Mouse (Mus musculus) ES-Bruce4 (cell line): ENCODE data around the gene Batf. TPM values are rescaled to one million over a fixed set of nuclear protein-coding genes. Genes with fewer than 3 reads are reported as not detected.

Experiments used
- H3K27ac ChIP-seq: 2 replicates; pipeline ENCODE4 v1.5.1; 2012; ENCODE audit warnings: low read length, inconsistent platforms; ENCODE audit not compliant: insufficient read depth
- H3K27me3 ChIP-seq: 2 replicates; pipeline ENCODE4 v1.6.1; 2012; ENCODE audit warnings: mild to moderate bottlenecking, low read length, inconsistent platforms; ENCODE audit not compliant: control insufficient read depth, poor library complexity, insufficient read depth, severe bottlenecking
- H3K36me3 ChIP-seq: 2 replicates; pipeline ENCODE4 v1.6.1; 2012; ENCODE audit warnings: inconsistent platforms, mild to moderate bottlenecking, low read length, moderate library complexity; ENCODE audit not compliant: control insufficient read depth, poor library complexity, insufficient read depth, severe bottlenecking
- H3K4me1 ChIP-seq: one replicate; pipeline ENCODE4 v1.8.1; 2011; ENCODE audit warnings: low read length; ENCODE audit not compliant: control insufficient read depth, insufficient read depth
- H3K4me3 ChIP-seq: 2 replicates; pipeline ENCODE4 v1.5.1; 2011; ENCODE audit warnings: low read depth, mild to moderate bottlenecking, low read length
- H3K9ac ChIP-seq: 2 replicates; pipeline ENCODE4 v1.6.1; 2012; ENCODE audit warnings: low read depth, mild to moderate bottlenecking, inconsistent platforms; ENCODE audit not compliant: poor library complexity, severe bottlenecking
- H3K9me3 ChIP-seq: replicated peaks from 2 replicates; pipeline ENCODE4 v1.6.1; 2012; ENCODE audit warnings: mild to moderate bottlenecking, low read length, inconsistent platforms; ENCODE audit not compliant: control insufficient read depth, poor library complexity, insufficient read depth, severe bottlenecking
- CTCF ChIP-seq: IDR thresholded peaks from one replicate; pipeline ENCODE4 v1.8.1; 2011; ENCODE audit warnings: low read depth, low read length
- EP300 ChIP-seq: IDR thresholded peaks from 2 replicates; pipeline ENCODE4 v1.6.1; 2011; ENCODE audit warnings: low read depth, low read length; ENCODE audit not compliant: insufficient read depth
- POLR2A ChIP-seq: IDR thresholded peaks from one replicate; pipeline ENCODE4 v1.8.1; 2011; ENCODE audit warnings: low read length; ENCODE audit not compliant: insufficient read depth
- polyA plus RNA-seq: library from polyadenylated mRNA; stranded (reverse); fragments of >200 nt; gene quantifications from 2 replicates; pipeline ENCODE4 v1.2.4, GENCODE M21; 2011; ENCODE audit warnings: low read depth; ENCODE audit not compliant: missing spikeins, insufficient read depth, insufficient read length

Gene Batf
- polyA plus RNA-seq, 1 experiment = 0.64 TPM

DNA sequence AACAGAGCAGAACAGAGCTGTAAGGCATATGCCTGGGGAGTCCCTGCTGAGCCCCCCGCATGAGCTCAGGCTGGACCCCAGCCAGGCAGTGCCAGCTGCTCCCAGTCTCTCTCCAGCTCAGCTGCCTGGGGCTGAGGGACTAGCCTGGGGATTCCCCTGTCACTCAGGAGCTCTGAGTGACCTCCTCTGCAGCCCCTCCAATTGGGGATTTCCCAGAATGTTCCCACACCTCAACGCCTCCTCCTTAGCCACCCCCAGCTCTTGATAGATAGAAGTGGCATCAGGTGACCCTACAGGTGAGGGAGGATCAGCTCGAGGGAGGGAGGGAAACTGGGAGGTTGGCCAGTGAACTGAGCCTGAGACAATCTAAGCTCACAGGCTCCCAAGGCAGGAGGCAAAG, 17.0 kb downstream of the Batf start:
- Histone ChIP-seq H3K4me1 (peaks cover 3% of the 10 kb centered on the region), H3K36me3 (no peaks in the 10 kb centered on the region), H3K27me3 (no peaks in the 10 kb centered on the region), H3K4me3 (no peak overlapping the region), H3K27ac (no peak overlapping the region), H3K9ac (no peak overlapping the region), H3K9me3 (no peaks in the 10 kb centered on the region)
- TF ChIP-seq CTCF = no peak
- no peak for TF ChIP-seq EP300
- TF ChIP-seq POLR2A = no peak

DNA sequence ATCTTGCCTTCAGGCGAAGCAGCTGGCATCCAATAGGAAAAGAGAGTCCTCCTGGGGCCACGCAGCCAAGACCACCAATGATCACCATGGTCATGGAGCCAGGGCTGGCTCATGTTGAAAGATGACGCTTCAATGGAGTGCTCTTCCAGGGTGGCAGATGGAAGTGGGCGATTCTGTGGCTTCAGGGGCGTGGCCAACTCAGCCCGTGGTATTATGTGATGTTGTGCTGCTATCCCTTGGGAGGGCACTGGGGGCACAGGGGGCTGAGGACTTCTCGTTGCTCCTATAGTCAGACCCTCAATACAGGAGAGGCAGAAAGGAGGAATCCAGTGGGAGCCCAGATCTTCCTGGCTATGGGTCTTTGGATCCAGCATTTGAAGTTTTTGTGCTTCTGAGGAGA, 18.1 kb downstream of the Batf start:
- TF ChIP-seq CTCF = no peak
- TF ChIP-seq EP300 = no peak
- no peak for TF ChIP-seq POLR2A
- no peak overlapping the region for H3K4me3 ChIP-seq
- no peaks in the 10 kb centered on the region for H3K27me3 ChIP-seq
- no peak overlapping the region for H3K9ac ChIP-seq
- no peaks in the 10 kb centered on the region for H3K36me3 ChIP-seq
- peaks cover 3% of the 10 kb centered on the region for H3K4me1 ChIP-seq
- no peaks in the 10 kb centered on the region for H3K9me3 ChIP-seq
- H3K27ac ChIP-seq = no peak overlapping the region

- Histone ChIP-seq H3K27me3 (no peaks in the 10 kb centered on the region), H3K36me3 (no peaks in the 10 kb centered on the region), H3K4me3 (peak overlapping the region; percentile 54), H3K9me3 (no peaks in the 10 kb centered on the region), H3K9ac (peak overlapping the region; percentile 19; the same call in 1 of the 2 replicates), H3K27ac (no peak overlapping the region), H3K4me1 (peaks cover 3% of the 10 kb centered on the region)
- TF ChIP-seq POLR2A = no peak
- TF ChIP-seq CTCF = peak; percentile 5
- 0 out of 2 replicates have a peak, but pooled peaks have one; percentile 10 for TF ChIP-seq EP300
Observed at GRCm38 (mm10) chr12:85705002-85705830, 18.7 kb downstream of the Batf start.

DNA sequence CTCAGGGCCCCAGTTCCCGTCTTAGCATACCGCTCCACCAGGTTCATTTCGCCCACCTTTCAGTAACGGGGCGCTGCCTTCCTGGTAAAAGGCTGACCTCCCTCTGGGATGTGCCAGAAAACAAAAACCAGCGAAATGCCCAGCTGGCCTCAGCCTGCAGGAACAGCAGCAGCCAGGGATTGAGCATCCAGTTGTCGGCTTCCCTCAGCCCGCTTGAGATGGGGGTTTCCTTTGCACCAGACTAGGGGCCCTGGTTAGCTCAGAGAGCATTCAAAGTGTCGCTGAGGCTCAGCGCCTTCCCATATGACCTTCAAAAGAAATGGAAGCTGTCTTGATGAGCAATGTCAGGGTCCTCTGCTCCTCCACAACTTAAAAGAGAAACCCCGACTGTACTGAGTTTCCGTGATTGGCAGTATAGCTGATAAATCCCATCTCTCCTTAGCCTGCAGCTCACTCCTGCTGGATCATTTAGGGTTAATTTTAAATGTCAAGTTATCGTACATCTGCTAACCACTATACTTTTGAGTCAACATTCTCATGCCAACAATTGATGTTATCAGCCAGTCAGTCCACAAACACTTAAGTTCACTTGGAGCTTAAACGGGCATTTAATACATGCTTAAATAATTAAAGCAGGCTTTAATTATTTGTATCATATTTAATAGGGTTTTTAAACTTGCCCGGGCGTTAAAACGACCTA, 19.5 kb downstream of the Batf start:
- Histone ChIP-seq H3K9ac (peak overlapping the region; percentile 19; the same call in 1 of the 2 replicates), H3K27me3 (no peaks in the 10 kb centered on the region), H3K4me3 (peak overlapping the region; percentile 40), H3K9me3 (no peaks in the 10 kb centered on the region), H3K27ac (no peak overlapping the region), H3K36me3 (no peaks in the 10 kb centered on the region), H3K4me1 (peaks cover 3% of the 10 kb centered on the region)
- TF ChIP-seq EP300 = no peak

DNA sequence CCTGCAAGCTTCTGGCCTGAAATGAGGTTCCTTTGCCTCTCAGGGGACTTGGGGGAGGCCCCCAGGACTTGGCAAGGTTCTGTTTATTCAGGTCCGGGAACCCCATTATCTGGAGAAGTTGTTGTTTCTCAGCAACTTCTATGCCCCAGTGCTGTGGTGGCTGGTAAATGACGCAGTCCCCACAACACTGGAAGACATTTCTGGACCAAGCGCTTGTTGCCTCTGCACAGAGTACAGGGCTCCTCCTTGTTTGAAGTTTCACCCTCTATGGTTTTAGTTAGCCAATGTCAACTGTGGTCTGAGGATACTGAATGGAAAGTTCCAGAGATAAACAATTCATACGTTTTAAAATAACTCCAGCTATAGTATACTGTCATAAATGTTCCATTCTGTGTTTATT, 20.4 kb downstream of the Batf start:
- H3K36me3 ChIP-seq = no peaks in the 10 kb centered on the region
- H3K9me3 ChIP-seq = no peaks in the 10 kb centered on the region
- no peak overlapping the region for H3K9ac ChIP-seq
- no peak overlapping the region for H3K4me3 ChIP-seq
- peaks cover 3% of the 10 kb centered on the region for H3K4me1 ChIP-seq
- no peak overlapping the region for H3K27ac ChIP-seq
- TF ChIP-seq POLR2A = no peak
- no peak for TF ChIP-seq EP300
- no peak for TF ChIP-seq CTCF
- H3K27me3 ChIP-seq = no peaks in the 10 kb centered on the region

DNA sequence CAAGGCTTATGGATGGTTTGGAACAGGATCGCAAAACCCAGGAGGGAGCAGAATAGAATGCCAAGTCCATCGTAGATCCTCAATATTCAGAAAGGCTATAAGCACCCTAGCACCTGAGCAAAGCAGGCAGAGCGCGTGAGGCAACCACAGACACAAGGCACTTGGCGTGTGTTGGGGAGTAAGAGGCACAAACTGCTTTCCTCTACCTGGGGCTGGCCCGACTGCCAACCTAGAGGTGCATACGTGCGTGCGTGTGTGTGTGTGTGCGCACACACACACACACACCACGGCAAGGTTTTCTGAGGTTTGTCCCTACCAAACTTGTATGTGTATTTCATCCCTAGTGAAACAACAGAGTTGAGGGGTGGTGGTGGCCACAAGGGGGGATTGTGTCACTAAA, 20.9 kb downstream of the Batf start:
- Histone ChIP-seq H3K27me3 (no peaks in the 10 kb centered on the region), H3K4me3 (no peak overlapping the region), H3K4me1 (peaks cover 3% of the 10 kb centered on the region), H3K9me3 (no peaks in the 10 kb centered on the region), H3K27ac (no peak overlapping the region), H3K36me3 (no peaks in the 10 kb centered on the region), H3K9ac (no peak overlapping the region)
- TF ChIP-seq POLR2A (no peak), EP300 (no peak)
